Mouse (Mus musculus) kidney, postnatal 0 days (tissue): ENCODE results near the gene Atf2. TPM values are rescaled to one million over a fixed set of nuclear protein-coding genes. Genes with fewer than 3 reads are reported as not detected.

ENCODE experiments used
- ATAC-seq: fragments of 200-750 bp; cut with Nextera tagmentation; replicated peaks from 2 replicates; pipeline ENCODE4 v1.8.0; 2017; ENCODE audit warnings: low read depth, moderate number of reproducible peaks, moderate TSS enrichment, moderate library complexity; ENCODE audit not compliant: low FRiP score
- DNase-seq: peaks from one replicate; pipeline ENCODE4 v3.0.0-alpha.2; 2016; ENCODE audit warnings: low spot score
- H3K27ac ChIP-seq: fragments of 300-500 bp; sonication (generic); 2 replicates; pipeline ENCODE4 v1.5.1; 2014; ENCODE audit warnings: mild to moderate bottlenecking
- H3K27me3 ChIP-seq: fragments of 300-500 bp; sonication (generic); 2 replicates; pipeline ENCODE4 v1.6.1; 2014; ENCODE audit warnings: low read length, mixed read lengths; ENCODE audit not compliant: insufficient read depth
- H3K36me3 ChIP-seq: fragments of 300-500 bp; sonication (generic); 2 replicates; pipeline ENCODE4 v1.6.1; 2014; ENCODE audit warnings: low read length, mixed read lengths; ENCODE audit not compliant: insufficient read depth
- H3K4me1 ChIP-seq: fragments of 300-500 bp; sonication (generic); replicated peaks from 2 replicates; pipeline ENCODE4 v1.6.1; 2014; ENCODE audit warnings: antibody characterized with exemption, low read length, mixed read lengths; ENCODE audit not compliant: insufficient read depth
- H3K4me2 ChIP-seq: fragments of 300-500 bp; sonication (generic); 2 replicates; pipeline ENCODE4 v1.6.1; 2014; ENCODE audit warnings: mild to moderate bottlenecking, low read length, moderate library complexity, mixed read lengths
- H3K4me3 ChIP-seq: fragments of 300-500 bp; sonication (generic); replicated peaks from 2 replicates; pipeline ENCODE4 v1.5.1; 2014; ENCODE audit warnings: low read depth, low read length
- H3K9ac ChIP-seq: fragments of 300-500 bp; sonication (generic); 2 replicates; pipeline ENCODE4 v1.6.1; 2014; ENCODE audit warnings: low read depth, low read length
- H3K9me3 ChIP-seq: fragments of 300-500 bp; sonication (generic); replicated peaks from 2 replicates; pipeline ENCODE4 v1.6.1; 2016; ENCODE audit warnings: low read length, inconsistent platforms, mixed read lengths
- CTCF ChIP-seq: IDR thresholded peaks from 2 replicates; pipeline ENCODE4 v1.5.1; 2016; ENCODE audit warnings: antibody characterized with exemption, low read depth, mild to moderate bottlenecking, moderate library complexity
- WGBS: fragments of 180-500 bp; shearing (Covaris S2); extraction: QIAGEN DNeasy Blood & Tissue Kit; methylation state at CpG from one replicate; pipeline ENCODE4 v1.1.7; 2014; 5-methylcytosine and 5-hydroxymethylcytosine counted together
- polyA plus RNA-seq: library from polyadenylated mRNA; unstranded; fragments of >200 nt; fragmentation: Nextera tagmentation; extraction: Ambion mirVana; gene quantifications from 2 replicates; pipeline ENCODE4 v1.2.1, GENCODE M21; 2015

Gene Atf2
- polyA plus RNA-seq, 1 experiment from 2014 or later, result 38.5 TPM

GRCm38 (mm10) chr2:73780321-73781010 lies 112.0 kb downstream of the Atf2 start:
- H3K36me3 ChIP-seq, result no peaks in the 10 kb centered on the region
- WGBS, result 85% methylated on average over 14 of the region's 14 CpGs
- no peak overlapping the region for H3K4me2 ChIP-seq
- ATAC-seq (no peak), DNase-seq (no peak)
- H3K27ac ChIP-seq, result no peak overlapping the region
- H3K4me1 ChIP-seq, result no peaks in the 10 kb centered on the region
- H3K9me3 ChIP-seq, result no peaks in the 10 kb centered on the region
- no peak for TF ChIP-seq CTCF
- no peaks in the 10 kb centered on the region for H3K27me3 ChIP-seq
- H3K4me3 ChIP-seq, result no peak overlapping the region
- no peak overlapping the region for H3K9ac ChIP-seq

- no peaks in the 10 kb centered on the region for H3K9me3 ChIP-seq
- 53% methylated on average over 7 of the region's 7 CpGs for WGBS
- no peak for TF ChIP-seq CTCF
- no peaks in the 10 kb centered on the region for H3K36me3 ChIP-seq
- no peak overlapping the region for H3K4me2 ChIP-seq
- H3K9ac ChIP-seq, result no peak overlapping the region
- ATAC-seq (no peak), DNase-seq (no peak)
- H3K4me1 ChIP-seq, result no peaks in the 10 kb centered on the region
- H3K27me3 ChIP-seq, result no peaks in the 10 kb centered on the region
- H3K4me3 ChIP-seq, result no peak overlapping the region
- H3K27ac ChIP-seq, result no peak overlapping the region
Measured at GRCm38 (mm10) chr2:73779796-73780195, 112.6 kb downstream of the Atf2 start.

DNA sequence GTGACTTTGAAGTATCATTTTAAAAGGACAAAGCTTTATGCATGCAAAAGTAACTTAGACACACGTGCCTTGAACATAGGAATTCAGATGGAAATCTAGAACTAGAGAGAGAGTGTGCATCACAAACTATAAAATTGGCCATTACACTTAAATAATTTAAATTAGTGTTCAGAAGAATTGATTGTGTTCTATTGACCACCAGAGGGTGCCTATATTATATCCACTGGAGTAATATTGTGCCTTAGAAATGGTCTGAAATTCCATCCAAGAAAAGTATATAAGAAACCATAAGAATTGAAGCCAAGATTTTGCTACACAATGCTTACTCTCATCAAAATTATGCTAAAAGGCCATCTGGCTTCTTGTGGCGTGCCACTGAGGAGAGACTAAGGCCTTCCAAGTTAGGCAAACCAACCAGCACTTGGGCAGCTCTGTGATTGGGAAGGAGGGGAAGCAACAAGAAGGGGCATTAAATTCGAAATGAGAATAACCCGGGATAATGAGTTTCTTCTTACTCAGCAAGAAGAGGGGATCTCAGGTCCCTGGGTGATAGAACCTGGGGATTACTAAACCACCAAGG lies 113.3 kb downstream of the Atf2 start:
- TF ChIP-seq CTCF, result no peak

GRCm38 (mm10) chr2:73776936-73777335 lies 115.5 kb downstream of the Atf2 start:
- Histone ChIP-seq H3K36me3 (no peaks in the 10 kb centered on the region), H3K9me3 (no peaks in the 10 kb centered on the region), H3K4me1 (no peaks in the 10 kb centered on the region), H3K9ac (no peak overlapping the region), H3K4me3 (no peak overlapping the region), H3K4me2 (no peak overlapping the region), H3K27me3 (no peaks in the 10 kb centered on the region), H3K27ac (no peak overlapping the region)
- ATAC-seq (no peak), DNase-seq (no peak)
- 39% methylated on average over 4 of the region's 4 CpGs for WGBS
- TF ChIP-seq CTCF, result no peak

More for the DNA sequence above, 113.3 kb downstream of the Atf2 start:
- Histone ChIP-seq H3K4me2 (no peak overlapping the region), H3K27ac (no peak overlapping the region), H3K4me1 (no peaks in the 10 kb centered on the region), H3K9me3 (no peaks in the 10 kb centered on the region), H3K4me3 (no peak overlapping the region), H3K36me3 (no peaks in the 10 kb centered on the region), H3K9ac (no peak overlapping the region), H3K27me3 (no peaks in the 10 kb centered on the region)
- no peak for ATAC-seq
- 77% methylated on average over 4 of the region's 4 CpGs for WGBS
- no peak for DNase-seq

GRCm38 (mm10) chr2:73775683-73776310 lies 116.6 kb downstream of the Atf2 start:
- H3K36me3 ChIP-seq, result no peaks in the 10 kb centered on the region
- no peak overlapping the region for H3K27ac ChIP-seq
- ATAC-seq (no peak), DNase-seq (no peak)
- peak overlapping the region; percentile 82 for H3K4me3 ChIP-seq
- H3K4me1 ChIP-seq, result no peaks in the 10 kb centered on the region
- WGBS, result 2% methylated on average over 22 of the region's 22 CpGs
- H3K27me3 ChIP-seq, result no peaks in the 10 kb centered on the region
- no peaks in the 10 kb centered on the region for H3K9me3 ChIP-seq
- no peak for TF ChIP-seq CTCF
- 0 out of 2 replicates have a peak overlapping the region, but pooled peaks have one; percentile 81 for H3K9ac ChIP-seq
- peak overlapping the region; percentile 89 for H3K4me2 ChIP-seq

DNA sequence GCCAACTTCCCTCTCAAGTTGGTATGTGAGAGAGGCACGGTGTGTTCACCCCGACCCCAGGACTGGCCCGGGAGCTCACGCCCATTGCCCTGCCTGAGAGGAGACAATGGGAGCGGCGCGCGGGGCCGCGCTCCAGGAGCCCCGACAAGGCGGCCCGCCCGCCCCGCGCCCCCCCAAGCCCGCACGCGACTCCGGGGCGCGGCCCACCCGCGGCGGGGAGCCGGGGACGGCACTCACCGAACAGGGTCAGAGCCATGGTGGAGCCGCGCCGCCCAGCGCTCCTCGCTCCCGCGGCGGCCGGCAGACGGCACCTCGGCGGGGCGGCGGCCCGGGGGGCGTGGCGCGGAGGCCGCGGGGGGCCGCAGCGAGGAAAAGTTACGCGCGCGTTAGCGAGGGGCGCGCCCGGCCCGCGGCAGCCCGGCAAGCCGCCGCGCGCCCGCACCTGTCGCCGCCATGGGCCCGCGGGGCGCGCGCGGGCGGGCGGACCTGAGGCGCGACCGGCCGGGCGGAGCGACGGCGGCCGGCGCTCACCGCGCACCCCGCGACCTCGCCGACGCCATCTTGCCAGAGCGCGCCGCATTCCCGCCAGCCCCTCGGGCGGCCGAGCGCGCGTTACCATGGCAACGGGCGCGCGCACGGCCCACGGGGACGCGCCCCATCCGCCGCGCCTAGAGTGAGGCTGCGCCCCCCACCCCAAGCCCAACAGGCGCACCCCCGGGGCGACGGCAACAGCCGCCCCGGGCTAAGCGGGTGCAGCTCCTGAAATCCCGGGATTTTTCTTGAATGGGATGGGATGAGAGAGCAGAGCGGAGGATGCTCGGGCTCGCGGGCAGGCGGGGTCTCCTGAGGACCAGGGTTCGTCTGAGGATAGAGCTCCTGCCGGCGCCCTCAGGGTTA lies 117.4 kb downstream of the Atf2 start, which contains the start of gene Chn1:
TSS of gene Chn1 (minus strand) at position 561 of the 897 bp plus-strand sequence.
- H3K27ac ChIP-seq, result no peak within 1 kb of the TSS
- ATAC-seq, result peak; percentile 90
- H3K36me3 ChIP-seq, result no peaks in the 10 kb centered on the region
- under 1% methylated on average over 107 of the region's 131 CpGs for WGBS
- TF ChIP-seq CTCF, result no peak
- peak within 1 kb of the TSS; percentile 82 for H3K4me3 ChIP-seq
- peak within 1 kb of the TSS; percentile 81 for H3K9ac ChIP-seq
- peak within 1 kb of the TSS; percentile 89 for H3K4me2 ChIP-seq
- no peaks in the 10 kb centered on the region for H3K4me1 ChIP-seq
- H3K27me3 ChIP-seq, result no peaks in the 10 kb centered on the region
- peak; percentile 68 for DNase-seq
- H3K9me3 ChIP-seq, result no peaks in the 10 kb centered on the region
